Mouse (Mus musculus) forebrain, embryonic 12.5 days (tissue): Measurements from ENCODE around the gene Gpr137. TPM values are rescaled to one million over a fixed set of nuclear protein-coding genes. Genes with fewer than 3 reads are reported as not detected.

Experiments used
- ATAC-seq: fragments of 200-750 bp; cut with Nextera tagmentation; 2 replicates; pipeline ENCODE4 v1.8.0; 2017; ENCODE audit warnings: moderate TSS enrichment; ENCODE audit not compliant: low FRiP score
- H3K27ac ChIP-seq: fragments of 300-500 bp; sonication (generic); 2 replicates; pipeline ENCODE4 v1.5.1; 2016; ENCODE audit warnings: mild to moderate bottlenecking
- H3K27me3 ChIP-seq: fragments of 300-500 bp; sonication (generic); 2 replicates; pipeline ENCODE4 v1.6.1; 2016; ENCODE audit warnings: mild to moderate bottlenecking
- H3K36me3 ChIP-seq: fragments of 300-500 bp; sonication (generic); replicated peaks from 2 replicates; pipeline ENCODE4 v1.6.1; 2016; ENCODE audit warnings: mild to moderate bottlenecking
- H3K4me1 ChIP-seq: fragments of 300-500 bp; sonication (generic); 2 replicates; pipeline ENCODE4 v1.6.1; 2016
- H3K4me2 ChIP-seq: fragments of 300-500 bp; sonication (generic); 2 replicates; pipeline ENCODE4 v1.6.1; 2016; ENCODE audit warnings: mild to moderate bottlenecking, moderate library complexity
- H3K4me3 ChIP-seq: fragments of 300-500 bp; sonication (generic); replicated peaks from 2 replicates; pipeline ENCODE4 v1.5.1; 2016; ENCODE audit warnings: mild to moderate bottlenecking
- H3K9ac ChIP-seq: fragments of 300-500 bp; sonication (generic); 2 replicates; pipeline ENCODE4 v1.6.1; 2016; ENCODE audit warnings: mild to moderate bottlenecking
- H3K9me3 ChIP-seq: fragments of 300-500 bp; sonication (generic); 2 replicates; pipeline ENCODE4 v1.6.1; 2016
- WGBS: fragments of 180-500 bp; shearing (Covaris S2); methylation state at CpG from one replicate; pipeline ENCODE4 v1.1.7; 2016; 5-methylcytosine and 5-hydroxymethylcytosine counted together
- polyA plus RNA-seq: library from polyadenylated mRNA; unstranded; fragments of >200 nt; fragmentation: Nextera tagmentation; extraction: Ambion mirVana; gene quantifications from 2 replicates; pipeline ENCODE4 v1.2.1, GENCODE M21; 2016

The Gpr137 gene
- polyA plus RNA-seq, 1 experiment from 2014 or later: 33.1 TPM

DNA sequence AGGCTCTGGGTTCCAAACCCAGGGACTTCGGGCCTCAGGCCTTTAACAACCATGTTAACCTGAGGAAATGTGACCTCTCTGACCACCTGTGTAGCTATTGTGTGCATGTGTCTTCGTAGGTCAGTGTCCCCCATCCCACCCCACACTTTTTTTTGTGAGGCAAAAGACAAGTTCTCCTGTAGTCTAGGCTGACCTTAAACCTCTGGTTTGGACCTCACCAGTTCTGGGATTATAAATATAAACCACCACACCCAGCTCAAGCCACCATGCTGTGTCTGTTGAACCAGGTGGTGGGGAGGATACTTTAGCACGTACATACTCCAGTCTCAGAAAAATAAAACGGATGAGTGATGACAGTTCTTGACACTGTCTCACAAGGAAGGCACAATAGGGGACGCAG is 7.7 kb upstream of the Gpr137 start:
- peak overlapping the region; percentile 98; the same call in 1 of the 2 replicates for H3K27ac ChIP-seq
- peak overlapping the region; percentile 77 for H3K9ac ChIP-seq
- peaks cover 19% of the 10 kb centered on the region for H3K36me3 ChIP-seq
- peaks cover 18% of the 10 kb centered on the region for H3K4me1 ChIP-seq
- WGBS: 56% methylated on average over 5 of the region's 5 CpGs
- no peaks in the 10 kb centered on the region for H3K9me3 ChIP-seq
- peak overlapping the region; percentile 60 for H3K4me3 ChIP-seq
- ATAC-seq: no peak
- H3K27me3 ChIP-seq: no peaks in the 10 kb centered on the region
- H3K4me2 ChIP-seq: peak overlapping the region; percentile 98

DNA sequence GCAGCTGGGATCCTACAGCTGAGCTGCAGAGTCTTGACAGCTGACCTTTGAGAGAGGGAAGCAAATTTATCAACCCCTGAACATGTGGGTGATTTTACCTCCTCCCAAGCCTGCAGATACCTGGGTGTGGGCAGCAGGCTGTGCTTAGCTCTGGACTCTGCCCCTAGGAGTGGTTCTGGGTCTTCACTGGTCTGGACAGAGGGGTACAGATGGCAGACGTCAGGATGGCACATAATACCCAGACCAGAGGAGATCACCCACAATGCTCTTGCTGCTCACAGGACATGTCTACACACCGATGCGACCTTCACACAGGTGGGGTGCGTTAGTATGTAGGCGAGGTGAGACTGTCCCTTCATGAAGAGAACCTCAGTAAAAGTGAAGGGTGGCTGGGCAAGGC is 7.3 kb upstream of the Gpr137 start:
- 0 out of 2 replicates have a peak overlapping the region, but pooled peaks have one; percentile 60 for H3K4me3 ChIP-seq
- no peaks in the 10 kb centered on the region for H3K27me3 ChIP-seq
- H3K36me3 ChIP-seq: 0 out of 2 replicates have a peak, but pooled peaks cover 16% of the 10 kb centered on the region
- H3K4me1 ChIP-seq: peaks cover 18% of the 10 kb centered on the region
- no peak overlapping the region for H3K9ac ChIP-seq
- no peaks in the 10 kb centered on the region for H3K9me3 ChIP-seq
- ATAC-seq: no peak
- no peak overlapping the region for H3K27ac ChIP-seq
- 88% methylated on average over 5 of the region's 5 CpGs for WGBS
- 0 out of 2 replicates have a peak overlapping the region, but pooled peaks have one; percentile 98 for H3K4me2 ChIP-seq

DNA sequence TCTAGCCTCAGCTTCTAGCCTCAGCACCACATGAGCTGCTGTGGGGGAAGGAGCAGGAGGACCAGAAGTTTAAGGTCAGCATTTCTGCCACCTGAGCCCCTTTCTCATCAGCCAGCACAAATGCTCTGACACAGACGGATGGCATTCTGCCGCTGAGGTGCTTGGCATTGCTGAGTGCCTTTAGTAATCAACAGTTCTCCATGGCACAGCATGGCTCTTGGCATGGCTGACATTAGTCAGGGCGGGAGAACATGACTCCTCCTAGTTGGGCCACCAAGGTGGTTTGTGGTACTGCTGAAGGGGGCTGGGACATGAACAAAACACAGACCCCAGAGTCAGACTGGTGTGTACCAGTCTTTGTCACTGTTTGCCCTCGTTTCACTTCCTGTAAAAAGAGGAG is 5.9 kb upstream of the Gpr137 start:
- Histone ChIP-seq H3K9ac (no peak overlapping the region), H3K36me3 (0 out of 2 replicates have a peak, but pooled peaks cover 11% of the 10 kb centered on the region), H3K9me3 (no peaks in the 10 kb centered on the region), H3K27ac (no peak overlapping the region), H3K4me2 (no peak overlapping the region), H3K4me1 (peaks cover 18% of the 10 kb centered on the region), H3K27me3 (no peaks in the 10 kb centered on the region), H3K4me3 (no peak overlapping the region)
- 82% methylated on average over 4 of the region's 4 CpGs for WGBS
- ATAC-seq: no peak

DNA sequence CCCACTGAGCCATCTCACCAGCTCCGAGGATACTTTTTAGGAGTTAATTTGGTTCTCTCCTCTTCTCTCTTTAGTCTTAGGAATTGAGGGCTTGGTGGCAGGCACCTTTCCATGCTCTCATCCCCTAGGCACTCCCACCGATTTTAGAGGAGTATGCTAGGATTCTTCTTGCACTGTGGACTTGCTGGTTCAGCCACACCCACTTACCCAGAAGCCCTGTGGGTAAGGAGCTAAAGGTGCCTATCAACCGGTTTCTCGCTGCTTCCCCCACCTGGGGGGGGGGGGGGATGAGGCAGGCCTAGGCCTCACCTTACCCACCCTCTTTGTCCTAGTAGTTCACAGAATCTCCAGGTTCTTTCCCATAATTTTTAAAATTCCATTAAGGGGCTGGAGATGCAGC is 5.5 kb upstream of the Gpr137 start:
- Histone ChIP-seq H3K4me3 (no peak overlapping the region), H3K27ac (no peak overlapping the region), H3K4me2 (no peak overlapping the region), H3K4me1 (peaks cover 19% of the 10 kb centered on the region), H3K27me3 (no peaks in the 10 kb centered on the region), H3K9ac (no peak overlapping the region), H3K9me3 (no peaks in the 10 kb centered on the region), H3K36me3 (0 out of 2 replicates have a peak, but pooled peaks cover 11% of the 10 kb centered on the region)
- no peak for ATAC-seq
- 69% methylated on average over 4 of the region's 4 CpGs for WGBS

DNA sequence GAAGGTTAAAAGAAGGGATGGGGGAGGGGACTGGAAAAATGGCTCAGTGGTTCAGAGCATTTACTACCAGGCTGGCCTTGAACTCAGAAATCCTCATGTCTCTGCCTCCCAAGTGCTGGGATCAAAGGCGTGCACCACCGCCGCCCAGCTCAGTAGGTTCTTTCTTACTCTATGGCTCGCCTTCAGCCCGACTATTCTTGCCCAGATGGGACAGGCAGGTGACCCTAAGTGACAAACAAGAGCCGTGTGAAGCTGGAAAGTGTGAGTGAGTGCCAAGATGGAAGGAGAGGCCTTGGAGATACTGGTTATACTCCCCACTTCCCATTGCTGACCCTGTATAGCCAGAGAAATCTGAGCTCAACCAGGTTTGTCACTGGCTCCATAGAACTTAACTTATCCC is 1.4 kb upstream of the Gpr137 start:
- H3K27ac ChIP-seq: no peak overlapping the region
- no peaks in the 10 kb centered on the region for H3K27me3 ChIP-seq
- 0 out of 2 replicates have a peak, but pooled peaks cover 11% of the 10 kb centered on the region for H3K36me3 ChIP-seq
- no peak overlapping the region for H3K9ac ChIP-seq
- H3K4me3 ChIP-seq: no peak overlapping the region
- no peaks in the 10 kb centered on the region for H3K9me3 ChIP-seq
- no peak for ATAC-seq
- 95% methylated on average over 6 of the region's 6 CpGs for WGBS
- H3K4me1 ChIP-seq: peaks cover 32% of the 10 kb centered on the region
- H3K4me2 ChIP-seq: no peak overlapping the region

DNA sequence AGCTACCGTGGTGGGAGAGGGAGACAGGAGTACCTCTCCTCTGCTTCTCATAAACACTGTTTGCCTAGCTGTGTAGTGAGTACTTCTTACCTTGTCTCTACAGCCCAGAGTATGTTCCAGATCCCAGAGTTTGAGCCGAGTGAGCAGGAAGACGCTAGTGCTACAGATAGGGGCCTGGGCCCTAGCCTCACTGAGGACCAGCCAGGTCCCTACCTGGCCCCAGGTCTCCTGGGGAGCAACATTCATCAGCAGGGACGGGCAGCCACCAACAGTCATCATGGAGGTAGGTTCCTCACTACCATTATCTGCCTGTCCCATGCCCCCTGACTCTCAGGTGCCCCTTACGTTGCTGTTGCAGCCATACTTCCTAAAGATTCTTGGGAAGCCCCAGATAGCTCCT is 484 bp upstream of the Gpr137 start:
- H3K36me3 ChIP-seq: 0 out of 2 replicates have a peak, but pooled peaks cover 11% of the 10 kb centered on the region
- H3K4me3 ChIP-seq: peak overlapping the region; percentile 83
- peak; percentile 1; the same call in 1 of the 2 replicates for ATAC-seq
- peak overlapping the region; percentile 91 for H3K9ac ChIP-seq
- 24% methylated on average over 5 of the region's 5 CpGs for WGBS
- no peaks in the 10 kb centered on the region for H3K27me3 ChIP-seq
- peak overlapping the region; percentile 95 for H3K27ac ChIP-seq
- no peaks in the 10 kb centered on the region for H3K9me3 ChIP-seq
- H3K4me1 ChIP-seq: peaks cover 32% of the 10 kb centered on the region
- peak overlapping the region; percentile 99 for H3K4me2 ChIP-seq

DNA sequence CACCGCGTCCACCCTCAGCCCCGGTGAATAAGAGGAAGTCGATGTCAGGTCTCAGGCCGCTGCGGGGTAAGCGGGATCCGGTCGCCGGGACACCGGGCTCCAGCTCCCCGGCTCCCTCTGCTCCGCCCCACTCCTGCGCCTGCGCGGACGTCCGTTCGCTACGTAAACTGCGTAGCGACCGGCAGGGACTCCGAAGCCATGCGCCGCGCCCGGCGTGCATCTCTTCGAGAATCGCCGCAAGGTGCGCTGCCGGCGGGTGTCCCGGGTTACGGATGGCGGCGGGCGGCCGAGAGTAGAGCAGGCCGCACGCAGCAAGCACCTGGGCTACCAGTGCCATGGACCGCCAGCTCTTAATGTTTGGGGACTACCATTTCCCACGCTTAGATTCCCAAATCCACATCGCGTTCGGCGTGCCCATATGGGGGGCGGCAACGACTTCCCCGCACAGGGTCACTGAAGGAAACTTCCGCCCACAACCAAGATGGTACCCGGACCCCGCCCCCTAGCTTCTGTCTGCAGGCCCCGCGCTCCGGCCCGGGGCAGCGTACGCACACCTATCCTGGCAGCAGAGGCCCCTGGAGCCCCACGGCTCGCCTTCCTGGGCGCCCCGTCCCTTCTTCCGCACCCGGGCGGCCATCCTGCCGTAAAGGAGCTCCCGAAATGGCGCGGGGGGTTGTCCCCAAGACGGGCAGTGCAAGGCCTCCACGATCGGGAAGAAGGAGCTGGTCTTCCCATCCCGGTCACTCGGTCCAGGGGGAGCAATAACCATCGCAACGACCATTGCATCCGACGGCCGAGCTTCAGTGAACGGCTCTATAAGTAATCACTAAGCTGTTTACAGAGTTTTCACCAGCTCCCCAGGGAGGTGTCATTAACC is 670 bp downstream of the Gpr137 start, which contains the start of gene Bad:
Gene Bad (plus strand): TSS at position 490 of the 877 bp plus-strand sequence.
- Histone ChIP-seq H3K4me3 (peak within 1 kb of the TSS; percentile 83), H3K4me2 (peak within 1 kb of the TSS; percentile 99), H3K36me3 (0 out of 2 replicates have a peak, but pooled peaks cover 6% of the 10 kb centered on the region), H3K9me3 (no peaks in the 10 kb centered on the region), H3K9ac (peak within 1 kb of the TSS; percentile 91), H3K4me1 (peaks cover 32% of the 10 kb centered on the region), H3K27me3 (no peaks in the 10 kb centered on the region), H3K27ac (peak within 1 kb of the TSS; percentile 95)
- peak; percentile 87 for ATAC-seq
- WGBS: under 1% methylated on average over 83 of the region's 83 CpGs

DNA sequence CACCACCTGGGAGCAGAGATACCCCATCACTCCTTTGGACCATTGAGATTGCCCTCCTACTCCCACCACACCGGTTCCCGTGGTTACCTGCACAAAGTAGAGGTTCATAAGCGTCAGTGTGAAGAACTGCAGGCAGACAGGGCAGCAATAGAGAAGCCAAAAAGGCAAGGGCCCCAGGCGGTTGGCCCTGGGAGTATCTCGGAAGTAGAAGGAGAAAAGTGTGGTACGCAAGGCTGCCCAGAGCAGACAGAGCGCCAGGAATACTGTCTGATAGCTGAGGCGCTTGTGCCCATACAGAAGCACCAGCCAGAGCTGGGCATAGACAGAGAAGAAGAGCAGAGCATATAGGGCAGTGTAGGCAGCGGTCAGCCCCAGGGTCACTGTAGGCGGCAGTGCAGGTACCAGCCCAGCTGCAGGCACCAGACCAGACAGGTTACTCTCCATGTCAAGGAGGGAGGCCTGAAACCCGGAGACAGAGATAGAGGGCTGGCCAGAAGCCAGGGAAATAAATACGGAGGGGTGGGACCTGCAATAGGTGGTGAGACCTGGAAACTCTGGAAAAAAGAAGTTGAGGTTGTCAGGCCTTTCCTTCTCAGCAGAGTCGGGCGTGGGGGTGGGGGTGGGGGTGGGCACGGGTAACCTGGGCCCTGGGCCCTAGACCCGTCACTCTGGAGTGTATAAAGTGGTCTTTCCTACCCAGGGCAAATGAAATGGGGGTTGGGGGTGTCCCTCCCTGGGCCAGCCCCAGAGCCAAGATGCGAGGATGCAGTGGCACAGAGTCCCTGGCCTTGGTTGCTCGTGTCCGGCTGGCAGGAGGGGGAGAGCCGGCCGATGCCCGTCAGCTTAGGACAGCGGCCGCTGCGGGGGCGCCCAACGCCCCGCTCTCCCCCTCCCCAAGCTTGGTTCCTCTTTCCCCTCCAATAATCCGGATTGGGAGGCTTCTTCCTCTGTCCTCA is 1.6 kb downstream of the Gpr137 start:
- Histone ChIP-seq H3K4me3 (peak overlapping the region; percentile 83), H3K27ac (peak overlapping the region; percentile 95; the same call in 1 of the 2 replicates), H3K9ac (peak overlapping the region; percentile 91), H3K27me3 (peaks cover 8% of the 10 kb centered on the region), H3K36me3 (0 out of 2 replicates have a peak, but pooled peaks cover 6% of the 10 kb centered on the region), H3K4me1 (peaks cover 32% of the 10 kb centered on the region), H3K9me3 (no peaks in the 10 kb centered on the region), H3K4me2 (peak overlapping the region; percentile 99)
- peak; percentile 4 for ATAC-seq
- 20% methylated on average over 29 of the region's 29 CpGs for WGBS

DNA sequence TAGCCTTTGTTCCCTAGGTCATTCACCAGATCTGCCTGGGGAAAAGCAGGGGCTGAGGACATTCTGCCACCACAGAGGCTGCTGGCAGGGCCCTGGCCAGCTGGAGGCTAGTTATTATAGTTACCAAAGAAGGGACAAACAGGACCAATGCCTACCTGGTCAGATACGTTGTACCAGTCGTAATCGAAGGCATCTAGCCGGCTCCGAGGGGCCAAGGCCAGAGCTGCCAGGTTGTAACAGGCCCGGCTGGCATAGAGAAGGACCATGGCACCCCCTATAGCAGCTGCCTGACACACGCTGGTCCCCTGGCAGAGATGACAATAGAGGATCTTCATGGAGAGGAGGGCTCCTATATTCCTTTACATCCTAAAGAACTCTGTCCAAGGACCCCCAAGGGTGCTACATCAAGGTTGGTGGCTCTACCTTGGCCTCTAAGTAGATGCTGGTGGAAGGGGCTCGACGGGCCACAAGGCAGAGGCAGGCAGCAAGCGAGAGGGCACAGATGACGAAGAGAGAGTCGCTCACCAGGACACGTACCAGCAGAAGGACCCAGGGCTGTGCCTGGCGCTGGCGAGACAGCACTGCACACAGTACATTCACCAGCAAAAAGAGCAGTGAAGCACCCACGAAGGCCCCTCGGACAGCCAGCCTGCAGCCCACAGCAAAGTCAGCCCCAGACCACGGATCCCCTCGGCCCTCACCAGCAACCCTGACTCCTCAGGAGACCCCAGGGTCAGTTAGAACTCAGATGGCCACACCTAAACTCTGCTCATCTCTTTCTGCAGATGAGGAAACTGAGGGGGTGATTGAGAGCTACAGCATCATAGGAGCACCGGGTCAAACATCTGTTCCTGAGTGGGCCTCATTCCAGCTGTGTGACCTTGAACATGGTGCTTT is 2.9 kb downstream of the Gpr137 start:
- Histone ChIP-seq H3K4me3 (no peak overlapping the region), H3K9me3 (no peaks in the 10 kb centered on the region), H3K9ac (no peak overlapping the region), H3K4me1 (peaks cover 32% of the 10 kb centered on the region), H3K27ac (no peak overlapping the region), H3K36me3 (no peaks in the 10 kb centered on the region), H3K4me2 (peak overlapping the region; percentile 99), H3K27me3 (peaks cover 21% of the 10 kb centered on the region)
- 89% methylated on average over 20 of the region's 20 CpGs for WGBS
- ATAC-seq: no peak

DNA sequence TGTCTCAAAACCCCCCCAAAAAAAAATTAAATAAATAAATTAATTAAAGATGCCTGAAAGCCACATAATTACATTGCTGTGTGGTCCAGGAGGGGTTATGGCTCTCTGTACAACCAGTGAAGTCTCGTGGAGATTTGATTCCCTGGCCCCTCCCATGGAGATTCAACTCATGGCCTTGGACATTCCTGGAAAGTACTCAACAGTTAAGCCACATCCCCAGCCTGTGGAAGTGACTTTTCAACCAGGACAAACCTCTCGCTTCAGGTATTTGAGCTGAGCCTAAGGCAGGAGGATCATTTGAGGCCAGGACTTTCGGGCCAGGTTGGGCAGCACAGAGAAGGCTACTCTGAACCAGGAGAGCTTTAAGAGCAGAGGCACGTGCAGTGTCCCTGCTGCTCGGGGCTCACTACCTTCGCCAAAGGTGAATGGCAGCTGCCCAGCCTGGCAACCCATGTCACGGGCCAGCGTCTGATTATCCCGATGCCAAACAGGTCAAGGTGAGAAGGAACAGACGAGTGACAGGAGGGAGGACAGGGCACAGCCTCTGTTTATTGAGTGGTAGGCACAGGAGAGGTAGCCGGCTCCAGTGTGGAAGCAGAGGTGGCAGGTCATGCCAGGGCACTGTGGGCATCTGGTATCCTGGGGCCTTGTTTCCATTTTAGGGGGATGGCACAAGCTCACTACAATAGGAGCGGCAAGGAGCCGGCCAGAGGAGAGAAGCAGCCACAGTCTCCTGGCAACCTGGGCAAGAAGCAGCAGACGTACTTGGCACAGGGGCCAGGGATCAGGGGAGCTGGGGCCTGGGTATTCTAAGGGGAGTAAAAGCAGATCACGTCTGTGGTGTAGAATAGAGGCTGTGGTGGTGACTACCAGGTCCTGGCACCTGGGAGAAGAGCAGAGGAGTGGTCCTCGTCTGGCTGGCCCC is 4.5 kb downstream of the Gpr137 start:
- 83% methylated on average over 16 of the region's 16 CpGs for WGBS
- no peak overlapping the region for H3K4me2 ChIP-seq
- no peaks in the 10 kb centered on the region for H3K36me3 ChIP-seq
- ATAC-seq: no peak
- peaks cover 36% of the 10 kb centered on the region for H3K27me3 ChIP-seq
- no peak overlapping the region for H3K27ac ChIP-seq
- H3K4me1 ChIP-seq: peaks cover 40% of the 10 kb centered on the region
- no peak overlapping the region for H3K4me3 ChIP-seq
- no peaks in the 10 kb centered on the region for H3K9me3 ChIP-seq
- no peak overlapping the region for H3K9ac ChIP-seq
